Mouse (Mus musculus): ENCODE results near the gene Irf2bpl. TPM values are rescaled to one million over a fixed set of nuclear protein-coding genes. Genes with fewer than 3 reads are reported as not detected.

Gene Irf2bpl
- polyA plus RNA-seq, 1 experiment from 2014 or later, result 57.9 TPM

GRCm38 (mm10) chr12:86894841-86895428 lies 10.3 kb upstream of the Irf2bpl start:
- H3K27ac ChIP-seq, result peak overlapping the region; percentile 96
- H3K4me2 ChIP-seq (ENCODE audit: low read length), result peak overlapping the region; percentile 66
- H3K27me3 ChIP-seq (ENCODE audit: insufficient read depth, low read length), result no peaks in the 10 kb centered on the region
- DNase-seq (ENCODE audit: low spot score), result no peak
- WGBS, result under 1% methylated on average over 12 of the region's 12 CpGs
- ATAC-seq (replicated peaks; ENCODE audit: low FRiP score, low read depth), result peak; percentile 7; the same call in 1 of the 2 replicates
- H3K4me1 ChIP-seq (replicated peaks; ENCODE audit: insufficient read depth, low read length), result peaks cover 84% of the 10 kb centered on the region
- H3K4me3 ChIP-seq (replicated peaks; ENCODE audit: low read depth, low read length), result peak overlapping the region; percentile 28
- no peak for TF ChIP-seq CTCF (IDR thresholded peaks at IDR 0.05; ENCODE audit: low read depth)
- peak overlapping the region; percentile 52 for H3K9ac ChIP-seq (ENCODE audit: low read depth, low read length)
- H3K9me3 ChIP-seq (replicated peaks; ENCODE audit: low read length), result no peaks in the 10 kb centered on the region
- H3K36me3 ChIP-seq (ENCODE audit: insufficient read depth, low read length), result no peaks in the 10 kb centered on the region

- no peaks in the 10 kb centered on the region for H3K9me3 ChIP-seq (replicated peaks; ENCODE audit: low read length)
- no peaks in the 10 kb centered on the region for H3K27me3 ChIP-seq (ENCODE audit: insufficient read depth, low read length)
- H3K9ac ChIP-seq (ENCODE audit: low read depth, low read length), result peak overlapping the region; percentile 52
- DNase-seq (ENCODE audit: low spot score), result peak; percentile 99
- H3K27ac ChIP-seq, result peak overlapping the region; percentile 99
- TF ChIP-seq CTCF (IDR thresholded peaks at IDR 0.05; ENCODE audit: low read depth), result no peak
- no peaks in the 10 kb centered on the region for H3K36me3 ChIP-seq (ENCODE audit: insufficient read depth, low read length)
- peaks cover 84% of the 10 kb centered on the region for H3K4me1 ChIP-seq (replicated peaks; ENCODE audit: insufficient read depth, low read length)
- ATAC-seq (replicated peaks; ENCODE audit: low FRiP score, low read depth), result peak; percentile 81
- WGBS, result 0% methylated on average over 23 of the region's 26 CpGs
- H3K4me2 ChIP-seq (ENCODE audit: low read length), result peak overlapping the region; percentile 80
- H3K4me3 ChIP-seq (replicated peaks; ENCODE audit: low read depth, low read length), result peak overlapping the region; percentile 28
Measured at GRCm38 (mm10) chr12:86894184-86894839, 9.7 kb upstream of the Irf2bpl start.

GRCm38 (mm10) chr12:86893326-86894183 lies 9.0 kb upstream of the Irf2bpl start:
- DNase-seq (ENCODE audit: low spot score), result peak; percentile 77
- WGBS, result 1% methylated on average over 20 of the region's 20 CpGs

GRCm38 (mm10) chr12:86892711-86893311 lies 8.2 kb upstream of the Irf2bpl start:
- Histone ChIP-seq H3K36me3 (ENCODE audit: insufficient read depth, low read length) (no peaks in the 10 kb centered on the region), H3K4me1 (replicated peaks; ENCODE audit: insufficient read depth, low read length) (peaks cover 78% of the 10 kb centered on the region), H3K9me3 (replicated peaks; ENCODE audit: low read length) (no peaks in the 10 kb centered on the region), H3K4me2 (ENCODE audit: low read length) (peak overlapping the region; percentile 80), H3K27me3 (ENCODE audit: insufficient read depth, low read length) (no peaks in the 10 kb centered on the region), H3K27ac (peak overlapping the region; percentile 99), H3K4me3 (replicated peaks; ENCODE audit: low read depth, low read length) (no peak overlapping the region), H3K9ac (ENCODE audit: low read depth, low read length) (peak overlapping the region; percentile 31; the same call in 1 of the 2 replicates)
- no peak for TF ChIP-seq CTCF (IDR thresholded peaks at IDR 0.05; ENCODE audit: low read depth)
- ATAC-seq (replicated peaks; ENCODE audit: low FRiP score, low read depth) (no peak), DNase-seq (ENCODE audit: low spot score) (peak; percentile 79)
- WGBS, result 7% methylated on average over 18 of the region's 18 CpGs

More at GRCm38 (mm10) chr12:86893326-86894183, 9.0 kb upstream of the Irf2bpl start:
- Histone ChIP-seq H3K27ac (peak overlapping the region; percentile 99), H3K9ac (ENCODE audit: low read depth, low read length) (peak overlapping the region; percentile 52; the same call in 1 of the 2 replicates), H3K9me3 (replicated peaks; ENCODE audit: low read length) (no peaks in the 10 kb centered on the region), H3K4me3 (replicated peaks; ENCODE audit: low read depth, low read length) (no peak overlapping the region; the same call in 1 of the 2 replicates), H3K4me1 (replicated peaks; ENCODE audit: insufficient read depth, low read length) (peaks cover 86% of the 10 kb centered on the region), H3K27me3 (ENCODE audit: insufficient read depth, low read length) (no peaks in the 10 kb centered on the region), H3K36me3 (ENCODE audit: insufficient read depth, low read length) (no peaks in the 10 kb centered on the region), H3K4me2 (ENCODE audit: low read length) (peak overlapping the region; percentile 80)
- no peak for TF ChIP-seq CTCF (IDR thresholded peaks at IDR 0.05; ENCODE audit: low read depth)
- ATAC-seq (replicated peaks; ENCODE audit: low FRiP score, low read depth), result peak; percentile 1; the same call in 1 of the 2 replicates

- peak overlapping the region; percentile 73 for H3K9ac ChIP-seq (ENCODE audit: low read depth, low read length)
- TF ChIP-seq CTCF (IDR thresholded peaks at IDR 0.05; ENCODE audit: low read depth), result no peak
- no peaks in the 10 kb centered on the region for H3K9me3 ChIP-seq (replicated peaks; ENCODE audit: low read length)
- H3K4me2 ChIP-seq (ENCODE audit: low read length), result peak overlapping the region; percentile 80
- H3K4me1 ChIP-seq (replicated peaks; ENCODE audit: insufficient read depth, low read length), result peaks cover 76% of the 10 kb centered on the region
- no peaks in the 10 kb centered on the region for H3K36me3 ChIP-seq (ENCODE audit: insufficient read depth, low read length)
- peak overlapping the region; percentile 36 for H3K4me3 ChIP-seq (replicated peaks; ENCODE audit: low read depth, low read length)
- H3K27ac ChIP-seq, result peak overlapping the region; percentile 99
- ATAC-seq (replicated peaks; ENCODE audit: low FRiP score, low read depth) (no peak), DNase-seq (ENCODE audit: low spot score) (peak; percentile 93)
- H3K27me3 ChIP-seq (ENCODE audit: insufficient read depth, low read length), result no peaks in the 10 kb centered on the region
- 2% methylated on average over 36 of the region's 37 CpGs for WGBS
Measured at GRCm38 (mm10) chr12:86891786-86892702, 7.4 kb upstream of the Irf2bpl start.

All from kidney, postnatal 0 days (tissue).